Mouse (Mus musculus): ENCODE data around the gene Det1. TPM values are rescaled to one million over a fixed set of nuclear protein-coding genes. Genes with fewer than 3 reads are reported as not detected.

Gene Det1
- polyA plus RNA-seq (2015; fragmentation: Nextera tagmentation; extraction: Ambion mirVana) = 7.2 and 7.7 TPM in 2 replicates

DNA sequence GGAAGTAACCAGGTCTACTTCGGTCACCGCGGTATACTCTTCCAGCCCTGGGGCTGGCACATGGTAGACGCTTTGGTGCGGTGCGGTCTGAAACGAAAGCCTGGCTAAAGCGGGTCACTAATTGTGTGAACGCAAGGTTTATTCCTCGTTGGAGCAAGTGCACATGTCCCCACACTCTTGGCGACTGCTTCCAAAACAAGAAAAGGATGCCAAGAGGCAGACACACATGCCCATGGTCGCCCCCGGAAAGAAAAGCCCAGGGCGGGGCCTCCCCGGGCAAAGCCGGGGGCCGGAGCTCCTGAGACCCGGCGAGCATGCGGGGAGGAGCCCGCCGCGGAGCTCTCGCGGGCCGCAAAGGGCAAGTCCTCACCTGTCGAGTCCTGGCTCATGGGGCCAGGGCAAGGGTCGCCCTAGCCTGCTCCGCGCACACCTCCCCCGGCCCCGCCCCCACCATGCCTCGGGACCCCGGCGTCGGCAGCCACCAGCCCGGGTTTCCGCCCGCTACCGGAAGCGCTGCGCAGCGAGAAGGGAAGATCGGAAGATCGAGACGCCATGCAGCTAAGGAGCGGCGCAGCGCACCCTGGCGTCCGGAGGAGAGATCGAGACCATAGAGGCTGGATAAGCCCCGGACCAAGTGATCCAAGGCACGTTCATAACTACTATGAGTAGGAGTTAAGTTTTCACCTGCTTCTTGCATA, at the start of gene Det1:
TSS of gene Det1 (minus strand) at position 527 of the 698 bp plus-strand sequence.

DNA sequence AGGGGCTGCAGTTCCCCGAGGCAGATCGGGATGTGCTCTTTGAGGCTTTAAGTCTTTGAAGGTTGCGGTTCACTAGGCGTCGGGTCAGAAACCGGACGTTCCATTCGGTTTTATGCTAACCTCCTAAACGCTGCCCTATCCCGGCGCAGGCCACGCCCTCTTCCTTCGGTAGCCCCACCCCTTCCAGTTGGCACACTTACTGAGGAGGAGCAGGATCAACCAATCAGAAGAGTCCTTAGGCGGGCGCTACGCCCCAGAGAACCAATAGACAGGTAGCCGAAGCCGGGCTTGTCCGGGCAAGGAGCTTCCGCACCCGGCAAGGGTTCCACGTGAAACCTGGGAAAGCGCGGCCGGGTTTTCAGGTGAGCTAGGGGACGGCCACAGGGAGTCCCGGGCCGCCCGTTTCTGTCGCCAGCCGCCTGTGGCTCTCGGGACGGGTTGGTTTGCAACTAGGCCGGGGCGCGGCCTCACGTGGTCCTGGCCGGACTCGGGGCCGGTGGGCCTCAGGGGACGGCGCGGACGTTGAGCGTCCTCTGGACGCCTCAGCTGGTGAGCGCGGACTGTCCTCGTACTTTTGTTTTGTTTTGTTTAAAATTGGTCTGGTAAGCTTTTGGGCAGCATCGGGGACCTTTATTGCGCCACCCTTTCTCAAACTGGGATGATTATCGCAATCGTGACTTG, 48.7 kb upstream of the Det1 start, which contains the start of gene Aen:
TSS of gene Aen (plus strand) at position 202 of the 681 bp plus-strand sequence.

DNA sequence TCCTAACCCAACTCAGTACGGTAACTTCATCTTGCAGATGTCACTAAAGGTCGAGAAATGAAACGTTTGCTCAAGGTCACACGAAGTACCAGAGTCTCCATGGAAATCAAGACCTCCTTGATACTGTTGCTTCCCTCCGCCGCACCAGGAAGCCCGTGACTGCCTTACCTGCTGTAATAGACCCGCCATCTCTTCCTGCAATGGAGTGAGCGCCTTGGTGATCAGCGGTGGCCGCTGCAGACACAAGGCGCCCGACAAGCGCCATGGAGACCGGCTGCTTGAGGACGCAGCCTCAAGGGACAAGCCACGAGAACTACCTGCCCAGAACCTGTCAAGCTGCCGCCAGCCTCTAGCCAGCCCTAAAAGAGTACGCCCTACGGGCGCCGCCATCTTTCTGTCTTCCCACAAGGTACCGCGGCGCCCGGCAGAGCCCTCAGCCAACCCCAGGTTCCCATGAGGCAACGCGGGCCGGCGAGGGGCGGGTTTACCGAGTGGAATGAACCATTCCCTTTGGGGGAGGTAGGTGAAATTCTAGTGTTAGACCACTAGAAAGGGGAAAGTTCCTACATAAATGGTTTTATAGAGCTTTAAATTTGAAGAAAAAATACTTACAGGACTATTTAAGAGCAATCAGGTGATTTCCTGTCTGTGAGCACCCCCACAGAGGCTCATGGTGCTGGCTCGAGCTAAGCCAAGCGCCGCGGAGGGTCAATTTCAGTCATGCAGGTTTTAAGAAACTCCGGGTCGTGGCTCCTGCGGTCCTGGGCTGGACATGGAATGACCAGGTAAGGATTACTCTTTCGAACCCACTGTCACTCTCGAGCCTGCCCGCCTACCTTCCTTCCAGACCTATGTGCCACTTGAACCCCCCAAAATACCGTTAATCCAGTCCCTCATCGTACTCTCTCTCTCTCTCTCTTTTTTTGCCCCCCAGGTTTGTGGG, 64.2 kb downstream of the Det1 start, which contains the start of the genes Mrps11 and Mrpl46:
TSS of gene Mrps11 (plus strand) at position 481 of the 943 bp plus-strand sequence.
TSS of gene Mrpl46 (minus strand) at position 893 of the 943 bp plus-strand sequence.

Small RNAs within 50 kb of the gene (microRNA-seq; reads per million reads assigned to microRNA genes)
- 230 reads per million, percentile 56 among the genes with 10 or more reads in this experiment for gene Mir7-2

Other genes starting within 250 kb of the Det1 start
- gene Ntrk3, start 109.3 kb downstream of the Det1 start, polyA plus RNA-seq (2015; fragmentation: Nextera tagmentation; extraction: Ambion mirVana) = 28.5 and 29.1 TPM in 2 replicates
- gene Mrps11, start 64.1 kb downstream of the Det1 start, polyA plus RNA-seq (2015; fragmentation: Nextera tagmentation; extraction: Ambion mirVana) = 63.6 and 67.5 TPM in 2 replicates
- 62.6 and 64.9 TPM in 2 replicates for gene Mrpl46, start 63.7 kb downstream of the Det1 start, polyA plus RNA-seq (2015; fragmentation: Nextera tagmentation; extraction: Ambion mirVana)
- 54.5 and 58.6 TPM in 2 replicates for gene Aen, start 48.6 kb upstream of the Det1 start, polyA plus RNA-seq (2015; fragmentation: Nextera tagmentation; extraction: Ambion mirVana)
- gene Isg20, start 66.2 kb upstream of the Det1 start, polyA plus RNA-seq (2015; fragmentation: Nextera tagmentation; extraction: Ambion mirVana) = 1.3 and 1.8 TPM in 2 replicates
- 0.65 and 1.2 TPM in 2 replicates for gene Acan, start 206.2 kb upstream of the Det1 start, polyA plus RNA-seq (2015; fragmentation: Nextera tagmentation; extraction: Ambion mirVana)

Data from neural tube, postnatal 0 days (tissue).